Mouse (Mus musculus) urinary bladder, adult 2 months (tissue): Measurements from ENCODE around the gene Cacna1c. TPM values are rescaled to one million over a fixed set of nuclear protein-coding genes. Genes with fewer than 3 reads are reported as not detected.

Experiments
- DNase-seq: peaks from one replicate; pipeline ENCODE4 v3.0.0; 2022; ENCODE audit warnings: low spot score
- polyA plus RNA-seq: library from polyadenylated mRNA; depleted of rRNA; stranded (reverse); fragments of >200 nt; gene quantifications from 2 replicates; pipeline ENCODE4 v1.2.3, GENCODE M21; 2012

The Cacna1c gene
- polyA plus RNA-seq, 1 experiment, result 11.2 TPM

- no peak for DNase-seq
Measured at GRCm38 (mm10) chr6:119096481-119096880, 99.7 kb downstream of the Cacna1c start.

GRCm38 (mm10) chr6:119095081-119095480 lies 101.1 kb downstream of the Cacna1c start:
- no peak for DNase-seq

GRCm38 (mm10) chr6:119089173-119089572 lies 107.0 kb downstream of the Cacna1c start:
- no peak for DNase-seq

- DNase-seq, result no peak
Measured at GRCm38 (mm10) chr6:119088381-119088780, 107.8 kb downstream of the Cacna1c start.

GRCm38 (mm10) chr6:119087919-119088318 lies 108.3 kb downstream of the Cacna1c start:
- DNase-seq, result no peak

GRCm38 (mm10) chr6:119085789-119086188 lies 110.4 kb downstream of the Cacna1c start:
- no peak for DNase-seq

- no peak for DNase-seq
Measured at GRCm38 (mm10) chr6:119084532-119084931, 111.7 kb downstream of the Cacna1c start.

GRCm38 (mm10) chr6:119083559-119083958 lies 112.7 kb downstream of the Cacna1c start:
- DNase-seq, result no peak

- DNase-seq, result no peak
Measured at GRCm38 (mm10) chr6:119082662-119083061, 113.6 kb downstream of the Cacna1c start.

- DNase-seq, result no peak
Measured at GRCm38 (mm10) chr6:119081650-119082049, 114.6 kb downstream of the Cacna1c start.

- no peak for DNase-seq
Measured at GRCm38 (mm10) chr6:119079626-119080025, 116.6 kb downstream of the Cacna1c start.

GRCm38 (mm10) chr6:119078912-119079311 lies 117.3 kb downstream of the Cacna1c start:
- no peak for DNase-seq

- no peak for DNase-seq
Measured at GRCm38 (mm10) chr6:119077231-119077630, 119.0 kb downstream of the Cacna1c start.

GRCm38 (mm10) chr6:119073419-119074071 lies 122.7 kb downstream of the Cacna1c start:
- DNase-seq, result no peak

- DNase-seq, result no peak
Measured at GRCm38 (mm10) chr6:119072772-119073171, 123.4 kb downstream of the Cacna1c start.

GRCm38 (mm10) chr6:119070771-119071170 lies 125.4 kb downstream of the Cacna1c start:
- DNase-seq, result no peak

GRCm38 (mm10) chr6:119070351-119070750 lies 125.9 kb downstream of the Cacna1c start:
- no peak for DNase-seq

- DNase-seq, result no peak
Measured at GRCm38 (mm10) chr6:119069145-119069544, 127.1 kb downstream of the Cacna1c start.

GRCm38 (mm10) chr6:119068650-119069049 lies 127.6 kb downstream of the Cacna1c start:
- no peak for DNase-seq

- DNase-seq, result no peak
Measured at GRCm38 (mm10) chr6:119064961-119065360, 131.3 kb downstream of the Cacna1c start.

GRCm38 (mm10) chr6:119064430-119064829 lies 131.8 kb downstream of the Cacna1c start:
- no peak for DNase-seq

- no peak for DNase-seq
Measured at GRCm38 (mm10) chr6:119062695-119063094, 133.5 kb downstream of the Cacna1c start.

- no peak for DNase-seq
Measured at GRCm38 (mm10) chr6:119058896-119059295, 137.3 kb downstream of the Cacna1c start.

- no peak for DNase-seq
Measured at GRCm38 (mm10) chr6:119058461-119058860, 137.8 kb downstream of the Cacna1c start.
